Mouse (Mus musculus) adrenal gland (tissue): ENCODE data around the gene Mapk1.

Experiments
- intact Hi-C: fragments of 180-260 bp; cut with DNase I; formaldehyde crosslinking; loops from one replicate; pipeline ENCODE4 v1.15.1; 2025

Gene Mapk1

DNA sequence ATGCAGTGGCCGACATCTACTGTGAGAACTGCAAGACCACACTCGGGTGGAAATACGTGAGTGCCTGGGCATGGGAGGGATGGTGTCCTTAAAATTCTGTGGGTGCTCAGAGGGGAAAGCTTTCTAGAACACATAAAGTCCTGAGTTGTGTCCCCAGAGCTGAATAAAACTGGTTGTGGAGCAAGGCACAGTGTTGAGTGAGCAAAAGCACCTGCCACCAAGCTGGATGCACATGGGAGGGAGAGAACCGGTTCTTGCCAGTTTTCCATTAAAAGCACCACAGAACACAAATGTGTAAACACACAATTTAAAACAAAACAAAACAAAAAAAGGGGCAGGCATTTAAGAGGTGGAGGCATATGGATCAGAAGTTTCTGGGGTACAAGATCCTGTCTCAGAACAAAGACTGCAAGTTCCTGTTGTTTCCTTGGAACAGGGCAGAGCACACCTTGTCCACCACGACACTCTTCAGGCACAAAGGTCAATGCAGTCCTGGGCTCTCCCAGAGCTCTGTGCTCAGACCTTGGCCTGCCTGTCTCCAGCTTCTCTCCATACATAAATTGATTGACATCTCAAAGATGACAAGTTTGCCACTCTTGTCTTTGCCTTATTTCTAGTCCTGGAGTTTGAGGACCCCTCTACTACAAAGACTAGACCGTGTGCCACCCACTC, 99.1 kb downstream of the Mapk1 start:
- intact Hi-C loops, result no loop called here

DNA sequence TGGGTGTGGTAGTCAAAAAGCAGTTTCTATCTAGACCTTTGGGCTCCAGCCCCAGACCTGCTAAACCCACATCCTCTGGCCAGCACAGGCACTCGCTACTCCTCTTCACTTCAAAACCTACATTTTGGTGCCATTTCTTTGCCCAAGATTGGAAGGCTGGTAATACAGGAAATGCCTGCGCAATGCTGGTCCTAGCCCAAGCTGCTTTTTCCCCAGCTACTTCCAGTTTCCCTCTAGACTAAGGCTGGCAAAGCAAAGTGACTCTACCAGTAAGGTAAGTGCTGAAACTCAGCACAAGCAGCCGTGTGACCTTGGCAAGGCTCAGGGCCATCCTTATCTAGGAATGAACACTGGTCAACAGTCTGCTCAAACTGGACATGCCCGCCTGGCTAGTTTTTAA, 102.5 kb downstream of the Mapk1 start:
- intact Hi-C loops, result no loop called here

GRCm38 (mm10) chr16:17086241-17086640, 103.1 kb downstream of the Mapk1 start:
- intact Hi-C loops, result no loop called here

GRCm38 (mm10) chr16:17086669-17087193, 103.5 kb downstream of the Mapk1 start:
- intact Hi-C loops, result no loop called here

GRCm38 (mm10) chr16:17088346-17088745, 105.2 kb downstream of the Mapk1 start:
- intact Hi-C loops, result no loop called here

- intact Hi-C loops, result no loop called here
Measured at GRCm38 (mm10) chr16:17096938-17097337, 113.8 kb downstream of the Mapk1 start.
